Mouse (Mus musculus) heart, postnatal 0 days (tissue): ENCODE data around the gene Exoc6.

Experiments
- CTCF ChIP-seq: IDR thresholded peaks from 2 replicates; pipeline ENCODE4 v1.5.1; 2016; ENCODE audit warnings: antibody characterized with exemption, control low read depth, low read depth
- EP300 ChIP-seq: IDR thresholded peaks from 2 replicates; pipeline ENCODE4 v1.6.1; 2016; ENCODE audit warnings: antibody characterized with exemption, low read depth

DNA sequence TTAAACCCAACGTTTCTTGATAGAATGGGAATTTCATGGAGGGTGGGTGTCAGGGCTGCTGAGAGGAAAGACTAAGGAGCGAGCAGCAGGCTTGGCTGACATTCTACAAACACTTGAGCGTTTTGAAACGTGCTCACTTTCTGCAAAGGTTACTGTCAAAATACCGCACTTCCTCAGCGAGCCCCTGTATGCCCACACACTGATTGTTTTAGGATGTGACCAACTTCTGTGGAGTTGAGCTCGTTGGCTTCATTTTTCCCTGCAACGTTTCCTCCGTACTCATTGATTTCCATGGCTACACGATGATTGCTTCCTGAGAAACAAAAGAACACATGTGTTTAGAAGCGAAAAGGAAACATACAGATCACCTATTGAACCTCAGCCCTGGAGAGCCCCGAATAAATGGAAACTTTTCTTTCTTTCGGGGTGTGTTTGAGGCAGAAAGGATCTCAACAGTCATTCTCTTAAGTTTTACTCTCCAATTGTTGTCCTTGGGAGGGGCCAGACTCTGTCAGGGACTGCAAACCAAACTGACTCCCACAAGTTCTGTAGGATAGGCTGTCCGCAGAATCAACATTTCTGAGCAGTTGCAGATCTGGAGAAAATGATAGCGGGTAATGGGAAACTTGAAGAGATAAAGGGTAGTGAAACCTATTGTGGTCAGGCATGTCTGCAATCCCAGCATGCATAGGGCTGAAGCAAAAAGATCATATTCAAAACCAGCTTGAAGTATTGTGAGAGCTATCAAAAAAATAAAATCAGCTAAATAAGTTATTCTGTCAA, 26.7 kb upstream of the Exoc6 start:
- TF ChIP-seq CTCF (no peak), EP300 (no peak)
